Mouse (Mus musculus): ENCODE measurements at regions not wholly inside any gene's neighbourhood (a gene's known extent, or its start where the extent isn't known, plus 50 kb on each side); places are given as distances from the start of the nearest gene placed in this dataset.

DNA sequence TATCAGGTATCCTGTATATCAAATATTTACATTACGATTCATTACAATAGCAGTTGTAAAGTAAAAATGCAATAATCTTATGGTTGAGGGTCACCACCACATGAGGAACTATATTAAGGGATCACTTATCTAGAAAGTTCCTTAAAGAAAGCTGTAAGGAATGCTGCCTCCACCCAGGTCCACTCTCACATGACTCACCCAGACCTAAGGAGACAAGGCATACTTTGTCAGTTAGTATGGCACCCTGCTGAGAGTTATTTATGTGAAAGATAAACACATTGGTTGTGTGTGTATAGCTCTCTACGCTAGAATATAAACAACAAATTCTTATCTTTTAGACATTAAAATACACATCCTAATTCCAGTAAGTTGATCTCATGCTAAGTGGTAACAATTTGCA is 619.6 kb upstream of the Cited2 start:
- TF ChIP-seq CTCF (IDR thresholded peaks at IDR 0.05; ENCODE audit: control insufficient read depth, insufficient read depth, low read length): no peak
- no peak for TF ChIP-seq POLR2A (IDR thresholded peaks at IDR 0.05; ENCODE audit: borderline replicate concordance, control insufficient read depth, low read depth, low read length)

All from bone marrow, adult 2 months (tissue).